Mouse (Mus musculus): ENCODE results near the gene Dnajc27. TPM values are rescaled to one million over a fixed set of nuclear protein-coding genes. Genes with fewer than 3 reads are reported as not detected.

Gene Dnajc27
- polyA plus RNA-seq, 1 experiment from 2014 or later, result 8.8 TPM

GRCm38 (mm10) chr12:4071671-4072070, 10.7 kb upstream of the Dnajc27 start:
- 81% methylated on average over 9 of the region's 9 CpGs for WGBS

GRCm38 (mm10) chr12:4075407-4075806, 7.0 kb upstream of the Dnajc27 start:
- 79% methylated on average over 8 of the region's 8 CpGs for WGBS
- Histone ChIP-seq H3K9me3 (ENCODE audit: control insufficient read depth, low read length) (no peaks in the 10 kb centered on the region), H3K4me1 (ENCODE audit: control insufficient read depth, insufficient read depth, low read length) (no peaks in the 10 kb centered on the region), H3K4me3 (ENCODE audit: low read length) (no peak overlapping the region), H3K27ac (ENCODE audit: low read depth, low read length) (no peak overlapping the region), H3K27me3 (ENCODE audit: control insufficient read depth, insufficient read depth, low read length) (no peaks in the 10 kb centered on the region), H3K36me3 (ENCODE audit: control insufficient read depth, insufficient read depth, low read length) (no peaks in the 10 kb centered on the region), H3K9ac (ENCODE audit: low read depth, low read length) (no peak overlapping the region), H3K4me2 (replicated peaks; ENCODE audit: low read depth, low read length) (no peak overlapping the region)
- ATAC-seq (ENCODE audit: low FRiP score, low TSS enrichment), result no peak

More at GRCm38 (mm10) chr12:4071671-4072070, 10.7 kb upstream of the Dnajc27 start:
- no peaks in the 10 kb centered on the region for H3K4me1 ChIP-seq (ENCODE audit: control insufficient read depth, insufficient read depth, low read length)
- no peak for ATAC-seq (ENCODE audit: low FRiP score, low TSS enrichment)
- H3K27me3 ChIP-seq (ENCODE audit: control insufficient read depth, insufficient read depth, low read length), result no peaks in the 10 kb centered on the region
- H3K27ac ChIP-seq (ENCODE audit: low read depth, low read length), result no peak overlapping the region
- no peak overlapping the region for H3K9ac ChIP-seq (ENCODE audit: low read depth, low read length)
- no peak overlapping the region for H3K4me2 ChIP-seq (replicated peaks; ENCODE audit: low read depth, low read length)
- no peak overlapping the region for H3K4me3 ChIP-seq (ENCODE audit: low read length)
- H3K36me3 ChIP-seq (ENCODE audit: control insufficient read depth, insufficient read depth, low read length), result no peaks in the 10 kb centered on the region
- no peaks in the 10 kb centered on the region for H3K9me3 ChIP-seq (ENCODE audit: control insufficient read depth, low read length)

GRCm38 (mm10) chr12:4076383-4076782, 6.0 kb upstream of the Dnajc27 start:
- Histone ChIP-seq H3K27ac (ENCODE audit: low read depth, low read length) (no peak overlapping the region), H3K4me3 (ENCODE audit: low read length) (no peak overlapping the region), H3K4me1 (ENCODE audit: control insufficient read depth, insufficient read depth, low read length) (no peaks in the 10 kb centered on the region), H3K27me3 (ENCODE audit: control insufficient read depth, insufficient read depth, low read length) (no peaks in the 10 kb centered on the region), H3K9ac (ENCODE audit: low read depth, low read length) (no peak overlapping the region), H3K4me2 (replicated peaks; ENCODE audit: low read depth, low read length) (no peak overlapping the region), H3K9me3 (ENCODE audit: control insufficient read depth, low read length) (no peaks in the 10 kb centered on the region), H3K36me3 (ENCODE audit: control insufficient read depth, insufficient read depth, low read length) (no peaks in the 10 kb centered on the region)
- no peak for ATAC-seq (ENCODE audit: low FRiP score, low TSS enrichment)

GRCm38 (mm10) chr12:4078069-4078468, 4.3 kb upstream of the Dnajc27 start:
- 0 out of 2 replicates have a peak, but pooled peaks cover 5% of the 10 kb centered on the region for H3K4me1 ChIP-seq (ENCODE audit: control insufficient read depth, insufficient read depth, low read length)
- WGBS, result 50% methylated on average over 1 of the region's 1 CpGs
- H3K4me3 ChIP-seq (ENCODE audit: low read length), result no peak overlapping the region
- no peak overlapping the region for H3K27ac ChIP-seq (ENCODE audit: low read depth, low read length)
- no peak overlapping the region for H3K9ac ChIP-seq (ENCODE audit: low read depth, low read length)
- no peaks in the 10 kb centered on the region for H3K9me3 ChIP-seq (ENCODE audit: control insufficient read depth, low read length)
- H3K4me2 ChIP-seq (replicated peaks; ENCODE audit: low read depth, low read length), result no peak overlapping the region
- H3K36me3 ChIP-seq (ENCODE audit: control insufficient read depth, insufficient read depth, low read length), result no peaks in the 10 kb centered on the region
- ATAC-seq (ENCODE audit: low FRiP score, low TSS enrichment), result no peak
- no peaks in the 10 kb centered on the region for H3K27me3 ChIP-seq (ENCODE audit: control insufficient read depth, insufficient read depth, low read length)

GRCm38 (mm10) chr12:4080311-4080710, 2.1 kb upstream of the Dnajc27 start:
- Histone ChIP-seq H3K9me3 (ENCODE audit: control insufficient read depth, low read length) (no peaks in the 10 kb centered on the region), H3K4me3 (ENCODE audit: low read length) (no peak overlapping the region), H3K36me3 (ENCODE audit: control insufficient read depth, insufficient read depth, low read length) (no peaks in the 10 kb centered on the region), H3K4me1 (ENCODE audit: control insufficient read depth, insufficient read depth, low read length) (0 out of 2 replicates have a peak, but pooled peaks cover 9% of the 10 kb centered on the region), H3K9ac (ENCODE audit: low read depth, low read length) (no peak overlapping the region), H3K27me3 (ENCODE audit: control insufficient read depth, insufficient read depth, low read length) (no peaks in the 10 kb centered on the region), H3K4me2 (replicated peaks; ENCODE audit: low read depth, low read length) (no peak overlapping the region), H3K27ac (ENCODE audit: low read depth, low read length) (no peak overlapping the region)
- no peak for ATAC-seq (ENCODE audit: low FRiP score, low TSS enrichment)
- WGBS, result 0% methylated on average over 2 of the region's 2 CpGs

- no peak overlapping the region for H3K27ac ChIP-seq (ENCODE audit: low read depth, low read length)
- H3K4me3 ChIP-seq (ENCODE audit: low read length), result peak overlapping the region; percentile 57
- peak overlapping the region; percentile 72; the same call in 1 of the 2 replicates for H3K9ac ChIP-seq (ENCODE audit: low read depth, low read length)
- no peak for ATAC-seq (ENCODE audit: low FRiP score, low TSS enrichment)
- 69% methylated on average over 8 of the region's 8 CpGs for WGBS
- peaks cover 23% of the 10 kb centered on the region; the same call in 1 of the 2 replicates for H3K36me3 ChIP-seq (ENCODE audit: control insufficient read depth, insufficient read depth, low read length)
- 0 out of 2 replicates have a peak, but pooled peaks cover 9% of the 10 kb centered on the region for H3K4me1 ChIP-seq (ENCODE audit: control insufficient read depth, insufficient read depth, low read length)
- H3K9me3 ChIP-seq (ENCODE audit: control insufficient read depth, low read length), result no peaks in the 10 kb centered on the region
- no peaks in the 10 kb centered on the region for H3K27me3 ChIP-seq (ENCODE audit: control insufficient read depth, insufficient read depth, low read length)
- peak overlapping the region; percentile 70 for H3K4me2 ChIP-seq (replicated peaks; ENCODE audit: low read depth, low read length)
Measured at GRCm38 (mm10) chr12:4083441-4083840, 1.1 kb downstream of the Dnajc27 start.

GRCm38 (mm10) chr12:4107383-4107782, 25.0 kb downstream of the Dnajc27 start:
- Histone ChIP-seq H3K9me3 (ENCODE audit: control insufficient read depth, low read length) (no peaks in the 10 kb centered on the region), H3K9ac (ENCODE audit: low read depth, low read length) (no peak overlapping the region), H3K4me3 (ENCODE audit: low read length) (no peak overlapping the region), H3K27ac (ENCODE audit: low read depth, low read length) (no peak overlapping the region), H3K36me3 (ENCODE audit: control insufficient read depth, insufficient read depth, low read length) (peaks cover 30% of the 10 kb centered on the region; the same call in 1 of the 2 replicates), H3K4me1 (ENCODE audit: control insufficient read depth, insufficient read depth, low read length) (no peaks in the 10 kb centered on the region), H3K27me3 (ENCODE audit: control insufficient read depth, insufficient read depth, low read length) (no peaks in the 10 kb centered on the region), H3K4me2 (replicated peaks; ENCODE audit: low read depth, low read length) (no peak overlapping the region)
- WGBS, result 73% methylated on average over 4 of the region's 4 CpGs
- ATAC-seq (ENCODE audit: low FRiP score, low TSS enrichment), result peak; percentile 68

GRCm38 (mm10) chr12:4116132-4116531, 33.7 kb downstream of the Dnajc27 start:
- WGBS, result 85% methylated on average over 9 of the region's 9 CpGs
- no peak overlapping the region for H3K9ac ChIP-seq (ENCODE audit: low read depth, low read length)
- H3K27me3 ChIP-seq (ENCODE audit: control insufficient read depth, insufficient read depth, low read length), result no peaks in the 10 kb centered on the region
- no peaks in the 10 kb centered on the region for H3K9me3 ChIP-seq (ENCODE audit: control insufficient read depth, low read length)
- no peak overlapping the region for H3K4me3 ChIP-seq (ENCODE audit: low read length)
- no peak overlapping the region for H3K4me2 ChIP-seq (replicated peaks; ENCODE audit: low read depth, low read length)
- H3K27ac ChIP-seq (ENCODE audit: low read depth, low read length), result no peak overlapping the region
- no peak for ATAC-seq (ENCODE audit: low FRiP score, low TSS enrichment)
- H3K4me1 ChIP-seq (ENCODE audit: control insufficient read depth, insufficient read depth, low read length), result no peaks in the 10 kb centered on the region
- H3K36me3 ChIP-seq (ENCODE audit: control insufficient read depth, insufficient read depth, low read length), result no peaks in the 10 kb centered on the region

GRCm38 (mm10) chr12:4117136-4117535, 34.8 kb downstream of the Dnajc27 start:
- Histone ChIP-seq H3K4me1 (ENCODE audit: control insufficient read depth, insufficient read depth, low read length) (no peaks in the 10 kb centered on the region), H3K9me3 (ENCODE audit: control insufficient read depth, low read length) (no peaks in the 10 kb centered on the region), H3K9ac (ENCODE audit: low read depth, low read length) (no peak overlapping the region), H3K27me3 (ENCODE audit: control insufficient read depth, insufficient read depth, low read length) (no peaks in the 10 kb centered on the region), H3K27ac (ENCODE audit: low read depth, low read length) (no peak overlapping the region), H3K36me3 (ENCODE audit: control insufficient read depth, insufficient read depth, low read length) (no peaks in the 10 kb centered on the region), H3K4me3 (ENCODE audit: low read length) (no peak overlapping the region), H3K4me2 (replicated peaks; ENCODE audit: low read depth, low read length) (no peak overlapping the region)
- ATAC-seq (ENCODE audit: low FRiP score, low TSS enrichment), result no peak
- 83% methylated on average over 3 of the region's 3 CpGs for WGBS
